Mouse (Mus musculus) midbrain, embryonic 16.5 days (tissue): ENCODE data around the gene Pced1a. TPM values are rescaled to one million over a fixed set of nuclear protein-coding genes. Genes with fewer than 3 reads are reported as not detected.

Experiments used
- ATAC-seq: fragments of 200-750 bp; cut with Nextera tagmentation; 2 replicates; pipeline ENCODE4 v1.8.0; 2017; ENCODE audit warnings: moderate TSS enrichment
- H3K27ac ChIP-seq: fragments of 300-500 bp; sonication (generic); 2 replicates; pipeline ENCODE4 v1.5.1; 2014; ENCODE audit warnings: mild to moderate bottlenecking, low read length, mixed read lengths
- H3K27me3 ChIP-seq: fragments of 300-500 bp; sonication (generic); 2 replicates; pipeline ENCODE4 v1.6.1; 2014; ENCODE audit warnings: low read depth, low read length, mixed read lengths; ENCODE audit not compliant: control insufficient read depth, insufficient read depth
- H3K36me3 ChIP-seq: fragments of 300-500 bp; sonication (generic); 2 replicates; pipeline ENCODE4 v1.6.1; 2014; ENCODE audit warnings: mild to moderate bottlenecking, low read length, moderate library complexity, mixed read lengths; ENCODE audit not compliant: control insufficient read depth, insufficient read depth
- H3K4me1 ChIP-seq: fragments of 300-500 bp; sonication (generic); 2 replicates; pipeline ENCODE4 v1.6.1; 2014; ENCODE audit warnings: mild to moderate bottlenecking, low read length, mixed read lengths; ENCODE audit not compliant: control insufficient read depth, insufficient read depth
- H3K4me2 ChIP-seq: fragments of 300-500 bp; sonication (generic); 2 replicates; pipeline ENCODE4 v1.6.1; 2014; ENCODE audit warnings: mild to moderate bottlenecking, low read length, mixed read lengths
- H3K4me3 ChIP-seq: fragments of 300-500 bp; sonication (generic); 2 replicates; pipeline ENCODE4 v1.5.1; 2014; ENCODE audit warnings: low read depth, mild to moderate bottlenecking, low read length, moderate library complexity, mixed read lengths
- H3K9ac ChIP-seq: fragments of 300-500 bp; sonication (generic); 2 replicates; pipeline ENCODE4 v1.6.1; 2014; ENCODE audit warnings: low read depth, low read length, mixed read lengths
- H3K9me3 ChIP-seq: fragments of 300-500 bp; sonication (generic); replicated peaks from 2 replicates; pipeline ENCODE4 v1.6.1; 2014; ENCODE audit warnings: mild to moderate bottlenecking, low read length, mixed read lengths; ENCODE audit not compliant: control insufficient read depth, poor library complexity, severe bottlenecking
- WGBS: fragments of 180-500 bp; shearing (Covaris S2); extraction: QIAGEN DNeasy Blood & Tissue Kit; methylation state at CpG from one replicate; pipeline ENCODE4 v1.1.7; 2014; 5-methylcytosine and 5-hydroxymethylcytosine counted together
- polyA plus RNA-seq: library from polyadenylated mRNA; unstranded; fragments of >200 nt; fragmentation: Nextera tagmentation; extraction: Ambion mirVana; gene quantifications from 2 replicates; pipeline ENCODE4 v1.2.1, GENCODE M21; 2015

Gene Pced1a
- polyA plus RNA-seq, 1 experiment from 2014 or later, result 15.7 TPM

DNA sequence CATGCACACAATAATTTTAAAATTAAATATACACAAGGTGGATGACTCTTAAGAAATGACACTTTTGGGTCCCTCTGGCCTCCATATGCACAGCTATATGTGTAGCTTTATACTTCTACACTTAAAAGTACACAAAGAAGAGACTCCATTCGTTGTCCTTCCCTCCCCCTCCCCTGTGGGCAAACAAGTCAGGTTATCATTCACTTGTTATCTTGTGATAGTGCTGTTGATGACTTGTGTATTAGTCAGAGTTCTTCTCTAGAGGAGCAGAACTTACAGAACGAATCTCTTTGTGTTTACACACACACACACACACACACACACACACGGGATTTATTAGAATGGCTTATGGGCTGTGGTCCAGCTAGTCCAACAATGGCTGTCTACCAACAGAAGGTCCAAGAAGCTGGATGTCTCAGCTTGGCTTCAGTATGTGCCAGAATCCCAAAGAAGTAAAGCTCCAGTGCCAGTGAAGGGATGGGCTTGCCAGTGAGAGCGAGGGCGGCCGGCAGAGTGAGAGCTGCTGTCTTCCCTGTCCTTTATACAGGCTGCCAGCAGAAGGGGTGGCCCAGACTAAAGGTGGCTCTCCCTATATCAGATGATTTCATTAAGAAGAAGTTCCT is 30.4 kb upstream of the Pced1a start:
- no peak for ATAC-seq
- 71% methylated on average over 6 of the region's 6 CpGs for WGBS
- H3K4me1 ChIP-seq, result peaks cover 21% of the 10 kb centered on the region
- H3K4me2 ChIP-seq, result no peak overlapping the region
- no peak overlapping the region for H3K9ac ChIP-seq
- no peaks in the 10 kb centered on the region for H3K27me3 ChIP-seq
- H3K27ac ChIP-seq, result no peak overlapping the region
- H3K4me3 ChIP-seq, result no peak overlapping the region
- no peaks in the 10 kb centered on the region for H3K9me3 ChIP-seq
- H3K36me3 ChIP-seq, result no peaks in the 10 kb centered on the region

DNA sequence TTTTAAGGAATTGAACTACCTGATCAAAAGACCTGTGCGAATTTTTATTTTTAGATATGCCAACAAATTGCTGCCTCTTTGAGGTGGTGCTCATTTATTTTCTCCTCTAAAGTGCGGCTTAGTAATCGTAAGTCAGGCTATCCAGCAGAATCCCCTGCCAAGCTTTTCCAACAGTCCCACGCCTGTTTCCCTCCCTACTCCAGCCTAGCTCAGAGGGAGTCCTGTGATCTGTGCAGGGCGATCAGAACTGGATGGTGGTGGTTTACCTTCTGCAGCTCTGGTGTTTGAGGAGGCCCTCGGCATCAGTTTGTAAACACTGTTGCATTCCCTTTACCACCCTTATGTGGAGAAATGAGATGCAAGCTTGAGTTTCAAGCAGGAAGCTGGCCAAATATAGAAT is 28.9 kb upstream of the Pced1a start:
- 69% methylated on average over 6 of the region's 6 CpGs for WGBS

DNA sequence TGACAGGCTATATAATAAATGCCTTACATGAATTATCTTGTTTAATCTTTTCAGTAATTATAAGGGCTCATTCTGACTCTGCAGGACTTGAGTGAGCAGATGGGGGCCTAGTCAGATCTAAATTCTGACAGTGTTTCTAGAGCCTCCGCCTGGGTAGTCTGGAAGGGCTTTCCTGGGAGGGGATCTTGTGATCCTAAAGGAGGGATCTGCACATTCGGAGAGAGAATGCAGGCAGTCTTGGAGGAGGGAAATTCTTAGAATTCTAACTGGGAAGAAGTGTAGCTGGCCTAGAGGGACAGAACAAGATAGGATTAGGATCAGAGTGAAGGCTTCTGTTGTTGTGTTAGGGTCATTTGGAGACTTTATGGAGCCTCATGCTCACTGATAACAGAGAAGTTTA is 27.8 kb upstream of the Pced1a start:
- no peaks in the 10 kb centered on the region for H3K36me3 ChIP-seq
- no peak overlapping the region for H3K9ac ChIP-seq
- no peak for ATAC-seq
- H3K9me3 ChIP-seq, result no peaks in the 10 kb centered on the region
- peak overlapping the region; percentile 93; the same call in 1 of the 2 replicates for H3K4me2 ChIP-seq
- H3K4me3 ChIP-seq, result no peak overlapping the region
- no peaks in the 10 kb centered on the region for H3K27me3 ChIP-seq
- 48% methylated on average over 2 of the region's 2 CpGs for WGBS
- H3K4me1 ChIP-seq, result peaks cover 24% of the 10 kb centered on the region
- no peak overlapping the region for H3K27ac ChIP-seq

More for the DNA sequence above, 28.9 kb upstream of the Pced1a start:
- Histone ChIP-seq H3K36me3 (no peaks in the 10 kb centered on the region), H3K4me1 (peaks cover 24% of the 10 kb centered on the region), H3K27me3 (no peaks in the 10 kb centered on the region), H3K9me3 (no peaks in the 10 kb centered on the region), H3K9ac (no peak overlapping the region), H3K27ac (no peak overlapping the region), H3K4me2 (no peak overlapping the region), H3K4me3 (no peak overlapping the region)
- no peak for ATAC-seq

DNA sequence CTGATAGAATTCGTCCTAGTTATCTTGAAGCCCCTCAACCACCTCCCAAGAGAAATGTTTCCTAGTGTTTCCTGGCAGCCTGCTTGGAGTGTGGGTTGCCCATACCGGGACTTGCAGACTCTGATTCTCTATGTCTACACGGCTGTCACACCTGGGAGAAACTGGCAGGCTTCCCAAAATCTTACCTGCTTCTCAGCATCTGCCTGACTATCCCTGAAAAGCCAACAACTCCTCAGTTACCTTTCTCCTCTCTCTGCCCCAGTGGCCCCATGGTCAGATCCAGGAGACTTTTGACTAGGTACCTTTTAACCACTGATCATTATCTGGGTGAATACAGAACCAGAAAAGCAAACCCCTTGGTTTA is 27.2 kb upstream of the Pced1a start:
- WGBS, result 74% methylated on average over 3 of the region's 3 CpGs
- H3K9me3 ChIP-seq, result no peaks in the 10 kb centered on the region
- ATAC-seq, result no peak
- H3K27me3 ChIP-seq, result no peaks in the 10 kb centered on the region
- H3K4me2 ChIP-seq, result peak overlapping the region; percentile 93
- H3K4me3 ChIP-seq, result peak overlapping the region; percentile 95
- no peak overlapping the region for H3K27ac ChIP-seq
- H3K4me1 ChIP-seq, result peaks cover 24% of the 10 kb centered on the region
- H3K9ac ChIP-seq, result peak overlapping the region; percentile 95
- H3K36me3 ChIP-seq, result no peaks in the 10 kb centered on the region

DNA sequence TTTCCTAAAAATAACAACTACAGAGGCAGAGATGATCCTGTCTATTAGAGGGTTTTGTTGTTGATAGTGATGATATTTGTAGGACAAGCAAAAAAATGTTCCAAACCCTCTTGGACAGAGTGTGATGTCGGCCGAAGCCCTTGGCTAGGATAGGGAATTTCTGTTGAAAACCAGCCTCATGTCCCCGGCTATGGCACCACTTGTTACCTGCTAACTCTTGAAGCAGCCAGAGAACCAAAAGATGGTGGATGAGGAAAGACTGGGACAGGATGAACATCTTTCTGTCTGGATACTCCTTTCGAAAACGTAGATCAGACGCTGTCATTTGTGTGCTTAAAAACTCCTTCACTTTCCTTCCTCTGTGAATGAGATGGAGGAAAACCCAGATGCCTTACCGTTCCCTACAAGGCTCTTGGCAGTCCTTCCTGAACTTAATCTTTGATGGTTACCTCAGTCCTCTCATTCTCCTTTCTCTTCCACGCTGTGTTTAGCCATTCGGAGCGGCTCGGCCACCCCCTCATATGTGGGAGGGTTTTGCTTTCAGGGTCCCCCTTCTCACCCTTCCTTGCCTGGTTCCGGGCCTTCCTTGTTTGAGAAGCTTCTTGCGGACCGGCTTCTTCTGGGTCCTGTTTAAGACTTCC is 26.7 kb upstream of the Pced1a start:
- peaks cover 24% of the 10 kb centered on the region for H3K4me1 ChIP-seq
- no peaks in the 10 kb centered on the region for H3K36me3 ChIP-seq
- no peaks in the 10 kb centered on the region for H3K27me3 ChIP-seq
- H3K9ac ChIP-seq, result peak overlapping the region; percentile 95
- no peak overlapping the region for H3K27ac ChIP-seq
- WGBS, result 62% methylated on average over 14 of the region's 14 CpGs
- peak overlapping the region; percentile 95 for H3K4me3 ChIP-seq
- H3K4me2 ChIP-seq, result peak overlapping the region; percentile 93
- ATAC-seq, result no peak
- H3K9me3 ChIP-seq, result no peaks in the 10 kb centered on the region

DNA sequence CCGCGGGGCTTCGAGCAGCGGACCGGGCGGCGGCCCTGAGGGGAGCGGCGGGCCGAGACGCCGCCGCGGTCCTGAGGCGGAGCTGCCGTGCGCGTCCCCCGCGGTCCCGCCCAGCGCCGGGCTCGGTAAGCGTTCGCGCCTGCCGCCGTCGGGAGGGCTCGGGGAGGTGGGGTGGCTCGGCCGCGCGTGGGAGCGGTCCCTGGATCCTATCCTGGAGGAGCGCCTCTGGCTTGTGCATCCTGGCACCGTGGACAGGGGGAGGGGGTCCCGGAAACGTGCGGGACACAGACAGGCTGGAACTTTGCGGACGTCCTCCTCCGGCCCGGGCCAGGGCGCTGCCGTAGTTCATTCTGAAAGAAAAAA is 25.9 kb upstream of the Pced1a start:
- ATAC-seq, result peak; percentile 84
- Histone ChIP-seq H3K4me3 (peak overlapping the region; percentile 95), H3K27ac (peak overlapping the region; percentile 88), H3K4me2 (peak overlapping the region; percentile 93), H3K36me3 (no peaks in the 10 kb centered on the region), H3K27me3 (no peaks in the 10 kb centered on the region), H3K4me1 (peaks cover 24% of the 10 kb centered on the region), H3K9ac (peak overlapping the region; percentile 95), H3K9me3 (no peaks in the 10 kb centered on the region)
- WGBS, result under 1% methylated on average over 26 of the region's 47 CpGs

DNA sequence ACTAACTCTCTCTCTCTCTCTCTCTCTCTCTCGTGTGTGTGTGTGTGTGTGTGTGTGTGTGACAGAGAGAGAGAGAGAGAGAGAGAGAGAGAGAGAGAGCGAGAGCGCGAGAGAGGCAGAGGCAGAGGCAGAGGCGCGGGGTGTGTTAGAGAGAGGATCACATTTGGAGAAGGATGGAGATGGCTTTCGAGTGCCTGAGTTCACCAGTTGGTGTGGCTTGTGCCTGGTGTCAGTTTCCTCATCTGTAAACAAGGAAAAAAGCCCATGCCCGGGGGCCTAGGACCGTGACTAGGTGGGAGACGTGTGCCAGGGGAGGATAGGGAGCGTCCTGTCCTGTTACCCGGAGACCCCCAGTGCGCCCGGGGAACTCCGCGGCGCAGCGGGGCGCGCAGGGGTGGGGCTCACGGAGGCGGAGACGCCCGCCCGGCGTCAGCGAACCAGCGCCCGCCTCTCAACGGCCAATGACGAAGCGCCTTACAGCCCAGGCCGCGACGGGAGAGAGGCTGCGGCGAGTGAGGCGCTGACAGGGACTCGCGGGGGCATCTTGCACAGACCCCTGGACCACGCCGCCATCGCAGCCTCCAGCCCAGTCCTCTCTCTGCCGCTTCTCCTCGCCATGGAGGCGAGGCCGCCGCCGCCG is 25.4 kb upstream of the Pced1a start, which contains the start of gene Ptpra:
Gene Ptpra, plus strand, starts transcription at position 485 of the 640 bp plus-strand sequence.
- Histone ChIP-seq H3K36me3 (no peaks in the 10 kb centered on the region), H3K9me3 (no peaks in the 10 kb centered on the region), H3K9ac (peak within 1 kb of the TSS; percentile 95), H3K4me3 (peak within 1 kb of the TSS; percentile 95), H3K4me1 (peaks cover 24% of the 10 kb centered on the region), H3K4me2 (peak within 1 kb of the TSS; percentile 93), H3K27me3 (no peaks in the 10 kb centered on the region), H3K27ac (peak within 1 kb of the TSS; percentile 88)
- 0% methylated on average over 42 of the region's 50 CpGs for WGBS
- peak; percentile 97 for ATAC-seq

DNA sequence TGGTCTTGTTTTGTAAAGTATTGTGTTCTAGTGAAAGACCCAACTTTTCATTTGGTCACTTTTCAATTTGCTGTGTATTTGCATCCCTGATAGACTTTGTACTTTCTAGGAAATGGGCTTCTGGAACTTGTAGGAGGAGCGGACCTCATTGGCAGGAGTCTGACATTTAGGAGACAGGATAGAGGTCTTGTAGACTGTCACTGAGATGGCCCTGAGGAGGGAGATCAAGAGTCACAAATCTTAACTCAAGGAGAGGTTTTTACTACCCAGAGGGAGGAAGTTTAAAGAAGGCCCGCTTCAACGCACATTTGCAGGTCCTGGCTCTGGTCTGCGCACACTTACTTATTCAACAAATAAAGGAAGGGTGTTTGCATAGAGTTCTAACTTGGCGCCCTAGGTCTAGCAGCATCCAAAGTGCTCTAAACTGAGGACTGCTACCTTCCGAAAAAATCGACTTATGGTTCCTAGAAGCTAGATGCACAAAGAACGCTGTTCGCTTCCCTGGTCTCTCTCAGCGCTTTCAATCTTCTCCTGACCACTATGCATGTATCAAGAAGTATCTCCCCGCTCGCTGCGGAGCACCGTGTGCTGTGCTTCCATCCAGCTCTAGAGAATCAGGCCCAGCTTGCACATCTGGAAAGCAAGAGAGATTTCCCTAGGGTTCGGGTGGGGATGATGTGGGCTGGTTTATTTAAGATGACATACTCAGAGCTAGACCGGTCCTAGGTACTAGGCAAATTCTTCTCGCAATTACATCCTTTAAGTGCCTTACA is 24.7 kb upstream of the Pced1a start:
- H3K9me3 ChIP-seq, result no peaks in the 10 kb centered on the region
- H3K36me3 ChIP-seq, result no peaks in the 10 kb centered on the region
- 10% methylated on average over 17 of the region's 17 CpGs for WGBS
- H3K27me3 ChIP-seq, result no peaks in the 10 kb centered on the region
- H3K4me3 ChIP-seq, result peak overlapping the region; percentile 95
- peak; percentile 38; the same call in 1 of the 2 replicates for ATAC-seq
- H3K4me1 ChIP-seq, result peaks cover 24% of the 10 kb centered on the region
- H3K27ac ChIP-seq, result peak overlapping the region; percentile 88; the same call in 1 of the 2 replicates
- peak overlapping the region; percentile 95 for H3K9ac ChIP-seq
- H3K4me2 ChIP-seq, result peak overlapping the region; percentile 93
